Comparison of ENCODE assay signal across 22 mouse cellular contexts in the genomic region with DNA sequence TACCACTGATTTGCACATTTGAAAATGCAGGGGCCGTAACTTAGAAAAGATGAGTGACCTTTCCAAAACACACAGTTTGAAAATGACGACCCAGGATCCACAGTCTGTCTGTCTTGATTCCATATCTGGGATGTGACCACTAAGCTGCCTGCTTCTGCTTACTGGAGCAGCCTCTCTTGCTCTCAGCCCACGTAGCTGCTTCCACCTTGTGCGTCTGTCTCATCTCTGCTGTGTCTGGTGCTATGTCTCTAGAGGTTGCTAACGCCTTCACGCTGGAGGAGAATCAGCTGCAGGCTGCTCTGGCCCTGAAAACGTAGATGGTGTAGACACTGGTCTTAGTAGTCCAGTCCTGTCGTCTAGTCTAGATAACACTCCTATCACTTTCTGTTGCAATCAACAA. TPM values are rescaled to one million over a fixed set of nuclear protein-coding genes. Genes with fewer than 3 reads are reported as not detected.
"Had no signal": no experiment of that assay in that cellular context is flagged by ENCODE, and none has a peak within 500 bp of the region (broad histone marks: within the 10 kb centered on the region; RNA-seq: fewer than 3 reads in every experiment).

No protein-coding gene starts in this region.

- ATAC-seq: midbrain, embryonic 15.5 days had no signal

- H3K27ac ChIP-seq: kidney, embryonic 15.5 days; limb, embryonic 10.5 days; limb, embryonic 13.5 days; liver, embryonic 15.5 days; midbrain, embryonic 10.5 days; midbrain, embryonic 15.5 days; neural tube, embryonic 12.5 days; neural tube, embryonic 15.5 days had no signal

- H3K27me3 ChIP-seq: kidney, embryonic 15.5 days; limb, embryonic 13.5 days; liver, embryonic 15.5 days; midbrain, embryonic 15.5 days; neural tube, embryonic 12.5 days; neural tube, embryonic 15.5 days had no signal

- DNase-seq: kidney, adult 11 months; kidney, adult 8-10 months; kidney, postnatal 10 days; kidney, postnatal 36 days; layer of hippocampus, postnatal 36 days; liver; lung, adult 2 months; lung, postnatal 14 days; lung, postnatal 4 days; right cerebral cortex, postnatal 25 days; thymus, adult 18-20 months; thymus, postnatal 36 days had no signal

- H3K4me3 ChIP-seq: kidney, embryonic 15.5 days; limb, embryonic 10.5 days; limb, embryonic 13.5 days; liver, embryonic 15.5 days; midbrain, embryonic 10.5 days; midbrain, embryonic 15.5 days; neural tube, embryonic 12.5 days; neural tube, embryonic 15.5 days had no signal

- H3K4me2 ChIP-seq: kidney, embryonic 15.5 days; limb, embryonic 13.5 days; liver, embryonic 15.5 days; midbrain, embryonic 15.5 days; neural tube, embryonic 12.5 days; neural tube, embryonic 15.5 days had no signal

- H3K4me1 ChIP-seq: limb, embryonic 10.5 days; limb, embryonic 13.5 days; neural tube, embryonic 12.5 days had no signal

- H3K9ac ChIP-seq: kidney, embryonic 15.5 days; limb, embryonic 13.5 days; liver, embryonic 15.5 days; midbrain, embryonic 15.5 days; neural tube, embryonic 12.5 days; neural tube, embryonic 15.5 days had no signal

- H3K9me3 ChIP-seq: kidney, embryonic 15.5 days; limb, embryonic 10.5 days; limb, embryonic 13.5 days; liver, embryonic 15.5 days; midbrain, embryonic 10.5 days; midbrain, embryonic 15.5 days; neural tube, embryonic 12.5 days; neural tube, embryonic 15.5 days had no signal

RNA-seq across cellular contexts. Expression of a gene that starts 40.7 kb away (rescaled TPM):
- polyA plus RNA-seq: small intestine, adult 2 months; spleen, adult 2 months had no signal
